Mouse (Mus musculus) forebrain, postnatal 0 days (tissue): ENCODE results near the gene C130050O18Rik. TPM values are rescaled to one million over a fixed set of nuclear protein-coding genes. Genes with fewer than 3 reads are reported as not detected.

Experiments
- ATAC-seq: fragments of 200-750 bp; cut with Nextera tagmentation; 2 replicates; pipeline ENCODE4 v1.8.0; 2017; ENCODE audit warnings: mild to moderate bottlenecking, moderate library complexity
- DNase-seq: peaks from one replicate; pipeline ENCODE4 v3.0.0-alpha.2; 2015
- H3K27ac ChIP-seq: fragments of 300-500 bp; sonication (generic); 2 replicates; pipeline ENCODE4 v1.5.1; 2014; ENCODE audit warnings: low read depth, mild to moderate bottlenecking, antibody characterized with exemption, low read length, moderate library complexity, mixed read lengths
- H3K27me3 ChIP-seq: fragments of 300-500 bp; sonication (generic); 2 replicates; pipeline ENCODE4 v1.6.1; 2014; ENCODE audit warnings: mild to moderate bottlenecking, low read length, mixed read lengths; ENCODE audit not compliant: insufficient read depth
- H3K36me3 ChIP-seq: fragments of 300-500 bp; sonication (generic); 2 replicates; pipeline ENCODE4 v1.6.1; 2014; ENCODE audit warnings: mild to moderate bottlenecking, moderate library complexity; ENCODE audit not compliant: insufficient read depth
- H3K4me1 ChIP-seq: fragments of 300-500 bp; sonication (generic); 2 replicates; pipeline ENCODE4 v1.6.1; 2014; ENCODE audit warnings: antibody characterized with exemption; ENCODE audit not compliant: insufficient read depth
- H3K4me2 ChIP-seq: fragments of 300-500 bp; sonication (generic); 2 replicates; pipeline ENCODE4 v1.6.1; 2014; ENCODE audit warnings: low read depth, mild to moderate bottlenecking, moderate library complexity
- H3K4me3 ChIP-seq: fragments of 300-500 bp; sonication (generic); 2 replicates; pipeline ENCODE4 v1.5.1; 2014; ENCODE audit warnings: low read depth, low read length, mixed read lengths
- H3K9ac ChIP-seq: fragments of 300-500 bp; sonication (generic); 2 replicates; pipeline ENCODE4 v1.6.1; 2014; ENCODE audit warnings: mild to moderate bottlenecking
- H3K9me3 ChIP-seq: fragments of 300-500 bp; sonication (generic); 2 replicates; pipeline ENCODE4 v1.6.1; 2016; ENCODE audit warnings: low read length
- CTCF ChIP-seq: sonication (generic); IDR thresholded peaks from 2 replicates; pipeline ENCODE4 v1.5.1; 2016; ENCODE audit warnings: antibody characterized with exemption, control low read depth, low read depth
- WGBS: fragments of 180-500 bp; shearing (Covaris S2); extraction: QIAGEN DNeasy Blood & Tissue Kit; methylation state at CpG from one replicate; pipeline ENCODE4 v1.1.7; 2014; 5-methylcytosine and 5-hydroxymethylcytosine counted together
- polyA plus RNA-seq: library from polyadenylated mRNA; unstranded; fragments of >200 nt; fragmentation: Nextera tagmentation; extraction: Ambion mirVana; gene quantifications from 2 replicates; pipeline ENCODE4 v1.2.1, GENCODE M21; 2015
- total RNA-seq: library from RNA; depleted of rRNA; stranded (reverse); fragments of >200 nt; gene quantifications from 2 replicates; pipeline ENCODE4 v1.2.3, GENCODE M21; 2014

C130050O18Rik gene
- total and polyA plus RNA-seq, 2 experiments from 2014 or later: 0.13 TPM; not detected in 1

- H3K27me3 ChIP-seq: no peaks in the 10 kb centered on the region
- H3K4me1 ChIP-seq: no peaks in the 10 kb centered on the region
- 94% methylated on average over 5 of the region's 5 CpGs for WGBS
- DNase-seq: no peak
- TF ChIP-seq CTCF: no peak
- H3K36me3 ChIP-seq: no peaks in the 10 kb centered on the region
- no peaks in the 10 kb centered on the region for H3K9me3 ChIP-seq
- H3K4me3 ChIP-seq: no peak overlapping the region
- ATAC-seq: no peak
- H3K9ac ChIP-seq: no peak overlapping the region
- H3K27ac ChIP-seq: no peak overlapping the region
- no peak overlapping the region for H3K4me2 ChIP-seq
Measured at GRCm38 (mm10) chr5:139415001-139415400, 9.9 kb downstream of the C130050O18Rik start.

DNA sequence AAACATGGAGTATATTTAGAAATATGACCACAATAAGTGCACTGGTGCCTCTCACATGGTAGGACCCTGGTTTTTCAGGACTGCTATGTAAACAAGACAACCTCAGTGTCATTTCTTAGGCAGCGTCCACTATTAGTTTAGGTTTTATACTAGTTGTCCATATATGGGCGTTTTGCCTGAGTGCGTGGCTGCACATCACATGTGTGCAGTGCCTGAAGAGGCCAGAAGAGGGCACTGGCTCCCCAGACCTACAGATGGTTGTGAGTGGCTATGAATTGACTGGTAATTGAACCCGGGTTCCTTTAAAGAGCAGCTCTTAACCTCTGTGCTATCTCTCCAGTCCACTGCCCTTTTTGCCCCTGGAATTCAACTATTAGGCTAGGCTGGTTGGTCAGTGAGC, 11.9 kb downstream of the C130050O18Rik start:
- H3K9me3 ChIP-seq: no peaks in the 10 kb centered on the region
- ATAC-seq: no peak
- TF ChIP-seq CTCF: peak; percentile 53
- H3K9ac ChIP-seq: no peak overlapping the region
- WGBS: 96% methylated on average over 4 of the region's 4 CpGs
- no peak overlapping the region for H3K4me3 ChIP-seq
- no peaks in the 10 kb centered on the region for H3K27me3 ChIP-seq
- no peak overlapping the region for H3K4me2 ChIP-seq
- H3K36me3 ChIP-seq: no peaks in the 10 kb centered on the region
- 0 out of 2 replicates have a peak, but pooled peaks cover 5% of the 10 kb centered on the region for H3K4me1 ChIP-seq
- no peak overlapping the region for H3K27ac ChIP-seq
- no peak for DNase-seq

DNA sequence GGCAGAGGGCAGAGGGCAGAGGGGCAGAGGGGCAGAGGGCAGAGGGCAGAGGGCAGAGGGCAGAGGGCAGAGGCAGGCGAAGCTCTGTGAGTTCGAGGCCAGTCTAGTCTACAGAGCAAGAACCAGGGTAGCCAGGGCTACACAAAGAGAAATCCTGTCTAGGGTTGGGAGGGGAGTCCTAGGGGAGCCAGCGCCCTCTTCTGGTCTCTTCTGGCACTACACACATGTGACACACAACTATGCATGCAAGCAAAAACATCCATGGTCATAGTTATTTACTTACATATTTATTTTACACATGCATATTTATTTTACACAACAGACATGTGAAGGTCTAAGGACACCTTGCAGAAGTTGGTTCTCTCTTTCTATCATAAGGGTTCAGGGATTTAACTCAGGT, 12.4 kb downstream of the C130050O18Rik start:
- 92% methylated on average over 3 of the region's 3 CpGs for WGBS
- DNase-seq (no peak), ATAC-seq (no peak)
- Histone ChIP-seq H3K4me3 (no peak overlapping the region), H3K36me3 (no peaks in the 10 kb centered on the region), H3K9ac (no peak overlapping the region), H3K27ac (no peak overlapping the region), H3K4me2 (no peak overlapping the region), H3K4me1 (0 out of 2 replicates have a peak, but pooled peaks cover 5% of the 10 kb centered on the region), H3K27me3 (no peaks in the 10 kb centered on the region), H3K9me3 (no peaks in the 10 kb centered on the region)
- peak; percentile 32; the same call in 1 of the 2 replicates for TF ChIP-seq CTCF

DNA sequence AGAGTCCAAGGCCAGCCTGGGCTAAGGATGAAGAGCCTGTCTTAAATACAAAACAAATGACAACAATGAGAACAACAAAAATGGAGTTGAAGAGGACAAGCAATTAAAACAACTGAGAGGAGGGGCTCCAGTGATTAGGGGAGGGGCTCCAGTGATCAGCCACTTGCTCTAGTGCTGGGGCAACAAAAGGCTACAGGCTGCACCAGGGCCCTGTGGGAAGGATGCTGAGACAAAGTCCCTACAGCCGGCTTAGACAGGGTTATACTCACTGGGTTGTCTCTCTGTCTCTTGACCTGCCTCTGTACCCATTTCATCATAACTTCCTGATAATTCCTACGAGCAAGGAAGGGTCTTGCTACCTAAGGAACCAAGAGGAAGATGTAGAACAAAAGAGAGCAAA, 13.0 kb downstream of the C130050O18Rik start:
- Histone ChIP-seq H3K9me3 (no peaks in the 10 kb centered on the region), H3K36me3 (no peaks in the 10 kb centered on the region), H3K9ac (no peak overlapping the region), H3K4me1 (0 out of 2 replicates have a peak, but pooled peaks cover 5% of the 10 kb centered on the region), H3K4me2 (no peak overlapping the region), H3K27ac (peak overlapping the region; percentile 10; the same call in 1 of the 2 replicates), H3K27me3 (no peaks in the 10 kb centered on the region), H3K4me3 (no peak overlapping the region)
- no peak for TF ChIP-seq CTCF
- WGBS: 45% methylated on average over 2 of the region's 2 CpGs
- ATAC-seq: no peak
- no peak for DNase-seq

GRCm38 (mm10) chr5:139418633-139419032, 13.6 kb downstream of the C130050O18Rik start:
- no peaks in the 10 kb centered on the region for H3K27me3 ChIP-seq
- H3K4me3 ChIP-seq: no peak overlapping the region
- no peaks in the 10 kb centered on the region for H3K36me3 ChIP-seq
- no peak overlapping the region for H3K9ac ChIP-seq
- TF ChIP-seq CTCF: no peak
- H3K4me2 ChIP-seq: no peak overlapping the region
- 0 out of 2 replicates have a peak, but pooled peaks cover 5% of the 10 kb centered on the region for H3K4me1 ChIP-seq
- 12% methylated on average over 3 of the region's 3 CpGs for WGBS
- ATAC-seq: peak; percentile 67
- no peaks in the 10 kb centered on the region for H3K9me3 ChIP-seq
- H3K27ac ChIP-seq: peak overlapping the region; percentile 22; the same call in 1 of the 2 replicates
- no peak for DNase-seq

DNA sequence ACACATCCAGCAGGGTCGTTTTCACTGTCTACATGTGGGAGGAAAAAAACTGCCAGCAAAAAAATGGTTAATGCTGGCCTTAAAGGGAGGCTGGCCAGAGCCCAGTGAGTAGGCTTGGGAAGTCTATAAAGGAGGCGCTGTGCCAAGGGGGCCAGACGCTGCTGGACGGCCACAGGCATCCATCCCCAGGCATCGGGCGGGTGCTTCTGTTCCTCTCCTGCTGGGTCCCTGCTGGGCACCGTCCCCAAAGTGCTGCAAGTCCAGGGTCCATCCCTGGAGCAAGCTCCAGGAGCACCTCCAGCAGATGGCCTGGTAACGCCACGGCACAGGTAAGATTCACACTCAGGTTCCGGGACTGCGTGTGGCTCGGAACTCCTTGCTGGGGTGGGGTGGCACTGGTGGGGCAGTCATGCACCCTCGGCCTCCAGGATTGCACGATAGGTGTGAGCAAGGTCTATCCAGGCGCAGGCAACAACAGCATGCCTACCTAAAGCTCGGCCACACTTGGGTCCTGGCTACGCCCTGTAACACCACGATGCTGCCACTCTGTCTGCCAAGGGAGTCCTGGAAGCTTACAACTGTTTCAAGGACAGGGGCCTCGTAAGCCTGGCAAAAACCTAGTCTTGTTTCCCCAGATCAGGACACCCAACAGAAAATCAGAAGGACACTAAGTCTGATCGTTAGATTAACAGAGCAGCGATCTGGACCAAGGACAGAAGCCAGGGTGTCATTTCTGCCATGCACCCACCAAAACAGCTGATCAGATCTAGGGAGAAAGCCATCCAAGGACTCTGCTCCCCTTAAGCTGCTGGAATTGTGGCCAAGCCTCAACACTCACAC, 18.2 kb downstream of the C130050O18Rik start, which contains the start of gene Gper1:
Gper1 (plus strand) TSS at position 126 of the 840 bp plus-strand sequence.
- no peaks in the 10 kb centered on the region for H3K9me3 ChIP-seq
- H3K27ac ChIP-seq: peak within 1 kb of the TSS; percentile 21; the same call in 1 of the 2 replicates
- no peaks in the 10 kb centered on the region for H3K36me3 ChIP-seq
- ATAC-seq (0 out of 2 replicates have a peak, but pooled peaks have one; percentile 40), DNase-seq (peak; percentile 63)
- 25% methylated on average over 21 of the region's 21 CpGs for WGBS
- H3K9ac ChIP-seq: peak within 1 kb of the TSS; percentile 28; the same call in 1 of the 2 replicates
- peak within 1 kb of the TSS; percentile 26 for H3K4me3 ChIP-seq
- H3K27me3 ChIP-seq: no peaks in the 10 kb centered on the region
- peaks cover 9% of the 10 kb centered on the region; the same call in 1 of the 2 replicates for H3K4me1 ChIP-seq
- H3K4me2 ChIP-seq: peak within 1 kb of the TSS; percentile 39
- 0 out of 2 replicates have a peak, but pooled peaks have one; percentile 15 for TF ChIP-seq CTCF

DNA sequence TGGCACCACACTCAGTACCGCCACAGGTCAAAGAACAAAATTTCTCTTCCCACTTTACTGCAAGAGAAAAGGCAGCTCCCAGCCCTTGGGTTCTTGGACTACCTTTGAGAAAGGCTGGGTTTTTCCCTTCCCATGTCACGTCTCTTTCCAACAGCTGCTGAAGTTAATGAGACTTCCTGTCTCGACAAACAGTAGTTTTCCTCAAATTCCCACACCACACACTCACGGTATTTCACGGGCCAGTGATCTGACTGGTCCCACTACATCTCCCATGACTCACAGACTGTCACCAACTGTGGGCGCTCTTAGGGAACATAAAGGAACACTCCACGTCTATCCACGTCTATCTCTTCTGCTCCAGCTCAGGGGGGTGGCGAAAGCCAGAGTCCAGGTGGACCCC, 20.1 kb downstream of the C130050O18Rik start:
- ATAC-seq (no peak), DNase-seq (no peak)
- no peak overlapping the region for H3K4me2 ChIP-seq
- 74% methylated on average over 9 of the region's 9 CpGs for WGBS
- no peaks in the 10 kb centered on the region for H3K36me3 ChIP-seq
- no peak for TF ChIP-seq CTCF
- H3K27me3 ChIP-seq: no peaks in the 10 kb centered on the region
- no peak overlapping the region for H3K27ac ChIP-seq
- peaks cover 16% of the 10 kb centered on the region for H3K4me1 ChIP-seq
- no peak overlapping the region for H3K4me3 ChIP-seq
- no peaks in the 10 kb centered on the region for H3K9me3 ChIP-seq
- no peak overlapping the region for H3K9ac ChIP-seq
